Mouse (Mus musculus) midbrain, embryonic 10.5 days (tissue): ENCODE results near the gene Slc38a7. TPM values are rescaled to one million over a fixed set of nuclear protein-coding genes. Genes with fewer than 3 reads are reported as not detected.
"Not testable (repeated sequence)": the region's sequence is repeated elsewhere in the genome, so short reads cannot be mapped to it uniquely, and the experiment has no call there.

ENCODE experiments used
- DNase-seq: peaks from one replicate; pipeline ENCODE4 v3.0.0-alpha.2; 2017; ENCODE audit warnings: low spot score
- H3K27ac ChIP-seq: fragments of 300-500 bp; sonication (generic); replicated peaks from 2 replicates; pipeline ENCODE4 v1.5.1; 2016; ENCODE audit warnings: mild to moderate bottlenecking
- H3K27me3 ChIP-seq: fragments of 300-500 bp; sonication (generic); 2 replicates; pipeline ENCODE4 v1.6.1; 2016; ENCODE audit warnings: low read depth, mild to moderate bottlenecking; ENCODE audit not compliant: poor library complexity, severe bottlenecking
- H3K36me3 ChIP-seq: fragments of 300-500 bp; sonication (generic); 2 replicates; pipeline ENCODE4 v1.6.1; 2016; ENCODE audit warnings: mild to moderate bottlenecking, moderate library complexity
- H3K4me1 ChIP-seq: fragments of 300-500 bp; sonication (generic); 2 replicates; pipeline ENCODE4 v1.6.1; 2016
- H3K4me3 ChIP-seq: fragments of 300-500 bp; sonication (generic); 2 replicates; pipeline ENCODE4 v1.5.1; 2016; ENCODE audit warnings: mild to moderate bottlenecking, moderate library complexity
- H3K9me3 ChIP-seq: fragments of 300-500 bp; sonication (generic); replicated peaks from 2 replicates; pipeline ENCODE4 v1.6.1; 2016; ENCODE audit warnings: mild to moderate bottlenecking
- WGBS: fragments of 180-500 bp; shearing (Covaris S2); methylation state at CpG from one replicate; pipeline ENCODE4 v1.1.7; 2016; 5-methylcytosine and 5-hydroxymethylcytosine counted together
- polyA plus RNA-seq: library from polyadenylated mRNA; unstranded; fragments of >200 nt; fragmentation: Nextera tagmentation; extraction: Ambion mirVana; gene quantifications from 2 replicates; pipeline ENCODE4 v1.2.1, GENCODE M21; 2016

Gene Slc38a7
- polyA plus RNA-seq, 1 experiment from 2014 or later, result 16.5 TPM

DNA sequence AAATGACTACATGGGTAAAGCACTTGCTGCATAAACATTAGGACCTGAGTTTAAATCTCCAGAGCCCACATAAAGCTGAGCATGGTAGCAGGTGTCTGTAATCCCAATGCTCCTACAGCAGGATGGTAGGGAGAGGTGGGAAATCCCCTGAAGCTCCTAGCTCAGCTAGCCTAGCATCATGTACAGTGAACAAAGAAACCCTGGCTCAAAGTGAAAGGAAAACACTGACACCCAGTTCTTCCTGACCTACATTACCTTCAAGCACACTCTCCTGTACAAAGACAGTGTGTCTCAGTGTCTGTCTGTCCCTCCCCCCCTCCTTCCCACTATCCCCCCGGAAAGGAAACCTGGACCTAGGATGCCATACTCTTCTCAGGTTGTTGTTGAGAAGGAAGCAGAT is 53.4 kb downstream of the Slc38a7 start:
- Histone ChIP-seq H3K4me3 (no peak overlapping the region), H3K36me3 (peaks cover 92% of the 10 kb centered on the region), H3K27me3 (no peaks in the 10 kb centered on the region), H3K4me1 (peaks cover 5% of the 10 kb centered on the region), H3K9me3 (no peaks in the 10 kb centered on the region), H3K27ac (no peak overlapping the region)
- WGBS, result 96% methylated on average over 1 of the region's 1 CpGs
- no peak for DNase-seq

DNA sequence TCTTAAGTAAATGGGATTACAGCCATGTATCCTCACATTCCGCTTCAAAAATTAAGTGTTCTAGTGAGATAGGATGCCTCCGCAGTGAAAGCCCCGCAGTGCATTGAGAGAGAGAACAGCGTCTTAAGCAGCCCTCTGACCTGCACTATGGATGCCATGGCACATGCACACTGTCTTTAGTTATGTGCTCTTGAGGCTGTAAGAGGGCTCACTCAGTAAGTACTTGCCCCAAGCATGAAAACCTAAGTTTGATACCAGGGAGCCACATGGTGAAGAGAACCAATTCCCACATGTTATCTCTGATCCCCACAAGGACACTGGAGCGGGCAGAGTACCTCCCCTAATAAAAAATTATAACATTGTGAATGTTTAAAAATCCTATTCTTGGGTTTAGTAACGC is 54.2 kb downstream of the Slc38a7 start:
- Histone ChIP-seq H3K4me1 (no peaks in the 10 kb centered on the region), H3K9me3 (no peaks in the 10 kb centered on the region), H3K27me3 (no peaks in the 10 kb centered on the region), H3K4me3 (no peak overlapping the region), H3K27ac (no peak overlapping the region), H3K36me3 (peaks cover 89% of the 10 kb centered on the region)
- WGBS, result 97% methylated on average over 6 of the region's 6 CpGs
- no peak for DNase-seq

DNA sequence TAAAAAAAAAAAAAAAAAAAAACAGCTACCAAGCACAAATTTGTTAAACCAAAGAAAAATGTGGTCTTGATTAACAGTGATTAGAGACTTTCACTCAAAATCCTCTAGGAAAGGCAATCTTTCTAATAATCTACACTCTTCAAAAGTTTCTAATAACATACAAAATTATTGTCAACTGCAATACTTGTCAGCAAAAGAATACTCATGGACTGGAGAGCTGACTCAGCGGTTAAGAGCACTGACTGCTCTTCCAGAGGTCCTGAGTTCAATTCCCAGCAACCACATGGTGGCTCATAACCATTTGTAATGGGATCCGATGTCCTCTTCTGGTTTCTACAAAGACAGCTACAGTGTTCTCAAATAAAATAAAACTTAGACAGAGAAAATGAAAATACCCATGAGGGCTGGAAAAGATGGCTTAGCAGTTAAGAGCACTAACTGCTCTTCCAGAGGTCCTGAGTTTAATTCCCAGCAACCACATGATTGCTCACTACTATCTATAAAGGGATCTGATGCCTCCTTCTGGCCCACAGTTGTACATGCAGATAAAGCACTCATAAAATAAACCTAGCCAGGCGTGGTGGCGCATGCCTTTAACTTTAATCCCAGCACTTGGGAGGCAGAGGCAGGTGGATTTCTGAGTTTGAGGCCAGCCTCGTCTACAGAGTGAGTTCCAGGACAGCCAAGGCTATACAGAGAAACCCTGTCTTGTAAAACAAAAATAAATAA is 57.8 kb downstream of the Slc38a7 start:
- not testable (repeated sequence) for H3K4me1 ChIP-seq, H3K27me3 ChIP-seq, DNase-seq, H3K4me3 ChIP-seq, H3K27ac ChIP-seq, H3K9me3 ChIP-seq
- WGBS, result 95% methylated on average over 5 of the region's 5 CpGs
- H3K36me3 ChIP-seq, result peaks cover 82% of the 10 kb centered on the region

Other genes with a start within 250 kb of the Slc38a7 start
- gene Gins3, start 220.1 kb downstream of the Slc38a7 start, polyA plus RNA-seq, result 31.2 and 31.7 TPM in 2 replicates
- 27.4 and 43.9 TPM in 2 replicates for gene Ndrg4, start 176.6 kb downstream of the Slc38a7 start, polyA plus RNA-seq
- gene Setd6, start 137.7 kb downstream of the Slc38a7 start, polyA plus RNA-seq, result 25.0 and 28.7 TPM in 2 replicates
- 93.7 and 98.0 TPM in 2 replicates for gene Cnot1, start 46.1 kb downstream of the Slc38a7 start, polyA plus RNA-seq
- 353 and 394 TPM in 2 replicates for gene Sap18b, start 28.2 kb downstream of the Slc38a7 start, polyA plus RNA-seq
- gene Got2, start 35.0 kb upstream of the Slc38a7 start, polyA plus RNA-seq, result 188 and 192 TPM in 2 replicates